Mouse (Mus musculus): ENCODE measurements around the gene Adamts20. TPM values are rescaled to one million over a fixed set of nuclear protein-coding genes. Genes with fewer than 3 reads are reported as not detected.

The Adamts20 gene
- polyA plus RNA-seq, 1 experiment from 2014 or later = 4.0 TPM

DNA sequence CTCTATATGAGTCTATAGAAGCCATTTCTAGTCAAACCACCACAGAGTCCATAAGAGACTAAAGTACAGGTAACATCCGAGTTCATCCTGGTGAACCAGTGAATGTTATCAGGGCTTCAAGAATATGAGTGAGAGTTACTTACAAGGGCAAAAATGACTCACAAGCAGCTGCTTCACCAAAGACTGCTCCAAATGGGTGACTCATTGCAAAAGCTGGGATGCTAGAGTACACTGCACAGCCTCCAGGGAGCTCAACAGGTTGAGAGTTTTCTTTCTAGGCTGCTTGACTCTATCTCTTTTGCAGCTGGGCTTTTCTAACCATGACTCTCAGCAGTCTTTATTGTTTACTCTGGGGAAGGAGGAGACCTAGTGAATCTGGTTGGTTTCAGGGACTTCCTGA is 237.8 kb downstream of the Adamts20 start:
- Histone ChIP-seq H3K9me3 (ENCODE audit: control insufficient read depth, low read length) (no peaks in the 10 kb centered on the region), H3K4me1 (ENCODE audit: control insufficient read depth, insufficient read depth, low read length) (peaks cover 11% of the 10 kb centered on the region), H3K36me3 (ENCODE audit: control insufficient read depth, insufficient read depth, low read length) (no peaks in the 10 kb centered on the region), H3K27me3 (ENCODE audit: control insufficient read depth, insufficient read depth, low read length) (no peaks in the 10 kb centered on the region), H3K9ac (ENCODE audit: low read depth, low read length) (no peak overlapping the region), H3K27ac (ENCODE audit: low read depth, low read length) (no peak overlapping the region), H3K4me2 (replicated peaks; ENCODE audit: low read depth, low read length) (no peak overlapping the region), H3K4me3 (ENCODE audit: low read length) (no peak overlapping the region)
- no peak for ATAC-seq (ENCODE audit: low FRiP score, low TSS enrichment)
- 97% methylated on average over 1 of the region's 1 CpGs for WGBS

DNA sequence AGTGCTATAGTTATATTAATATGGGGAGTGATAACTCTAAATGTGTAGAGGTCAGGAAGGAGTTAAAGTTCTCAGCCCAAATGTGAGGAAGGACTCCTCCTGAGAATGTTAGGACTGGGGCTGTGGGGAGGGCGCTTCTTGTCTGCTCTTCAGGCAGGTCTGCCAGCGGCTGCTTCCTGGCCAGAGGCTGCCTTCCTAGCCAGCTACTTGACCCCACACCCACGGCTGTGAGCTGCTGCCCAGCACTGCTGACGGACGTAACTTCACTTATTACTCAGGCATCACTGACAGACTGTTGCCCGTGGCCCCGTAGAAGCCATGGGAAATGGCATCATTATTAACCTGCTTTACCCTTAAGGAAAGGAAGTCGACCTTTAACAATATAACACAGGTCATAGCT is 242.1 kb downstream of the Adamts20 start:
- Histone ChIP-seq H3K36me3 (ENCODE audit: control insufficient read depth, insufficient read depth, low read length) (no peaks in the 10 kb centered on the region), H3K4me1 (ENCODE audit: control insufficient read depth, insufficient read depth, low read length) (peaks cover 24% of the 10 kb centered on the region), H3K9me3 (ENCODE audit: control insufficient read depth, low read length) (no peaks in the 10 kb centered on the region), H3K4me3 (ENCODE audit: low read length) (no peak overlapping the region), H3K27ac (ENCODE audit: low read depth, low read length) (0 out of 2 replicates have a peak overlapping the region, but pooled peaks have one; percentile 14), H3K9ac (ENCODE audit: low read depth, low read length) (no peak overlapping the region), H3K27me3 (ENCODE audit: control insufficient read depth, insufficient read depth, low read length) (no peaks in the 10 kb centered on the region), H3K4me2 (replicated peaks; ENCODE audit: low read depth, low read length) (no peak overlapping the region)
- 11% methylated on average over 8 of the region's 8 CpGs for WGBS
- no peak for ATAC-seq (ENCODE audit: low FRiP score, low TSS enrichment)

DNA sequence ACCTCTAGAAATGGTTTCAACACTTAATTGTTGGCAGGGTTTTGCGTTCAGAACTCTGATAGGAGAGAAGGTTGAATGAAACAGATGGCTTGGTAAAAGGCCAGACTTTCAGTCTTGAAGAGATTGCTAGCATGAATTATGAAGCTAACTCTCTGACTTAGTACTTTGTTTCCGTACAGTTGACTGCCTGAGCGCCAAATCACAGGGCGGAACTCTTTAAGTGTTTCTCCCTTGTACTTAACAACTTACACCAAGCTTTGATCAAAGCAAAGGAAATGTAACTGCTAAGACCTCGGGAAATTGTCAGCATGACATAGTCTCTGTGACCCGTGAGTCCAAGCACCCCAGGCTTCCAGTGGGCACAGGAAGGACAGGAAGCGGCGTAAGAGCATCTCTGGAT is 244.5 kb downstream of the Adamts20 start:
- Histone ChIP-seq H3K4me3 (ENCODE audit: low read length) (no peak overlapping the region), H3K9ac (ENCODE audit: low read depth, low read length) (no peak overlapping the region), H3K36me3 (ENCODE audit: control insufficient read depth, insufficient read depth, low read length) (no peaks in the 10 kb centered on the region), H3K4me2 (replicated peaks; ENCODE audit: low read depth, low read length) (no peak overlapping the region), H3K4me1 (ENCODE audit: control insufficient read depth, insufficient read depth, low read length) (peaks cover 24% of the 10 kb centered on the region), H3K27me3 (ENCODE audit: control insufficient read depth, insufficient read depth, low read length) (no peaks in the 10 kb centered on the region), H3K27ac (ENCODE audit: low read depth, low read length) (peak overlapping the region; percentile 73; the same call in 1 of the 2 replicates), H3K9me3 (ENCODE audit: control insufficient read depth, low read length) (no peaks in the 10 kb centered on the region)
- peak; percentile 60; the same call in 1 of the 2 replicates for ATAC-seq (ENCODE audit: low FRiP score, low TSS enrichment)
- 14% methylated on average over 8 of the region's 8 CpGs for WGBS

Other genes with a start within 250 kb of the Adamts20 start
- 9.2 and 11.4 TPM in 2 replicates for gene Pus7l, start 78.1 kb upstream of the Adamts20 start, polyA plus RNA-seq (2014; fragmentation: Nextera tagmentation; extraction: Ambion mirVana)
- gene Irak4, start 78.2 kb upstream of the Adamts20 start, polyA plus RNA-seq (2014; fragmentation: Nextera tagmentation; extraction: Ambion mirVana) = 5.5 and 10.4 TPM in 2 replicates
- 67.7 and 86.5 TPM in 2 replicates for gene Twf1, start 124.5 kb upstream of the Adamts20 start, polyA plus RNA-seq (2014; fragmentation: Nextera tagmentation; extraction: Ambion mirVana)
- gene Tmem117, start 163.8 kb upstream of the Adamts20 start, polyA plus RNA-seq (2014; fragmentation: Nextera tagmentation; extraction: Ambion mirVana) = 4.4 and 6.5 TPM in 2 replicates

Data from kidney, embryonic 14.5 days (tissue).